Mouse (Mus musculus) megakaryocyte-erythroid progenitor cell, adult 5 weeks (primary cell): ENCODE results near the gene Cpt2. TPM values are rescaled to one million over a fixed set of nuclear protein-coding genes. Genes with fewer than 3 reads are reported as not detected.

Experiments
- polyA plus RNA-seq: library from polyadenylated mRNA; stranded (reverse); fragments of >175 nt; gene quantifications from 2 replicates; pipeline ENCODE4 v1.2.3, GENCODE M21; 2012

The Cpt2 gene
- 31.7 and 57.5 TPM in 2 replicates for polyA plus RNA-seq

GRCm38 (mm10) chr4:107923145-107923802 lies at the start of gene Cpt2:
Gene Cpt2 (minus strand): TSS chr4:107923610.

GRCm38 (mm10) chr4:107967966-107968682 lies 44.7 kb upstream of the Cpt2 start, which contains the start of gene Slc1a7:
Gene Slc1a7 (plus strand): TSS chr4:107968332.

GRCm38 (mm10) chr4:107889731-107890432 lies 33.5 kb downstream of the Cpt2 start, which contains the start of gene 0610037L13Rik:
Gene 0610037L13Rik (plus strand): TSS chr4:107889813.

GRCm38 (mm10) chr4:107879254-107880050 lies 44.0 kb downstream of the Cpt2 start, which contains the start of gene Magoh:
Gene Magoh (plus strand): TSS chr4:107879755.

Other genes starting within 250 kb of the Cpt2 start
- 0.06 and 0.26 TPM in 2 replicates for gene Dmrtb1, start 239.4 kb downstream of the Cpt2 start, polyA plus RNA-seq
- 16.3 and 18.5 TPM in 2 replicates for gene Lrp8, start 121.3 kb downstream of the Cpt2 start, polyA plus RNA-seq
- gene Magoh, start 43.9 kb downstream of the Cpt2 start, polyA plus RNA-seq, result 5.9 and 8.4 TPM in 2 replicates
- gene 0610037L13Rik, start 33.8 kb downstream of the Cpt2 start, polyA plus RNA-seq, result 4.6 and 5.3 TPM in 2 replicates
- gene Slc1a7, start 44.7 kb upstream of the Cpt2 start, polyA plus RNA-seq, result not detected in 2 replicates
- gene Podn, start 172.8 kb upstream of the Cpt2 start, polyA plus RNA-seq, result 0.02 TPM in 1 of 2 replicates, not detected in the other
- 55.6 and 59.9 TPM in 2 replicates for gene Scp2, start 221.4 kb upstream of the Cpt2 start, polyA plus RNA-seq
- gene Echdc2, start 241.8 kb upstream of the Cpt2 start, polyA plus RNA-seq, result 0.78 and 0.85 TPM in 2 replicates